8 mouse cellular contexts compared by ENCODE assay signal in the genomic region with DNA sequence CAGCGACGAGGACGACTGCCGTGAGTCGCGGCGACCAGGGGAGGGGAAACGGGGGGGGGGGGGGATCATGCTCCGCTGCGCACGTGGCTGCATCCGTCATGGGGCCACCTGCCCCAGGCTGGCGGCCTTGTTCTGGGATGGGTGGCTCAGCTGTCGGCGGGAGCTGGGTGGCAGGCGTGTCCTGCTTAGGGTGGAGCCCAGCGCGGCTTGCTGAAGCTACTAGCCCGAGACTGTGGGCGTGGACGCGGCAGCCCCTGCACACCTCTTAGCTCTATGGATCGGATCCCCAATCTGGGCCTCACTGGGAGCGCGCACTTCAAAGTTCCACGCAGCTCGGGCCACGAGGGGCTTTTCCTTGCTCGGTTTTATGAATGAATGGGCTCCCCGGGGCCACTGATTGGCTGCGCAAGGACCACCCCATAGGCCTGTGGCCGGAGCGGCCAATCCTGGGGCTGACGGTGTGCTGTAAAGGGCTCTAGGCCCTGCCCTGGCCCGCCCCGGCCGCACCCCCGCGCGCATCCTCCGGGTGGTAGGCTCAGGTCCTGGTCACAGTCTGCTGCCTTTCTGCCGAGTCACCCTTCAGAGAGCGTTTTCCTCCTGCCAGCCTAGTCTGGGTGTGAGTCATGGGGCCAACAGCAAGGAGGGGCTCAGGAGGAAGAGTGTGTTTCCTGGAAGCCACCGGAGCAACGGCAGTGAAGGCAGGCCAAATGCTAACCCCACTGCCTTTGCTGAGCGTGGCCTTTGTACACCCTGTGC. TPM values are rescaled to one million over a fixed set of nuclear protein-coding genes. Genes with fewer than 3 reads are reported as not detected.
A peak's percentile ranks its signal among the peaks of the same experiment; 100 is the strongest.
DNase-seq lines count a peak whose midpoint lies in the region; ATAC-seq lines count a peak whose summit lies in the region.

No protein-coding gene starts in this region.

- peak overlapping the region; percentile 78 for H3K4me3 ChIP-seq in intestine, embryonic 15.5 days (replicated peaks)
- H3K4me3 ChIP-seq in limb, embryonic 11.5 days (ENCODE audit: low read depth, low read length), result peak overlapping the region; percentile 68
- peak overlapping the region; percentile 65 for H3K4me3 ChIP-seq in midbrain, embryonic 12.5 days

- peak overlapping the region; percentile 64 for H3K9ac ChIP-seq in intestine, embryonic 15.5 days
- peak overlapping the region; percentile 43 for H3K9ac ChIP-seq in limb, embryonic 11.5 days (ENCODE audit: low read length)
- peak overlapping the region; percentile 95 for H3K9ac ChIP-seq in midbrain, embryonic 12.5 days (replicated peaks)

- peak; percentile 96 for ATAC-seq in intestine, embryonic 15.5 days
- ATAC-seq in limb, embryonic 11.5 days (ENCODE audit: insufficient number of reproducible peaks, low FRiP score, low TSS enrichment, low read depth), result peak; percentile 85
- peak; percentile 88 for ATAC-seq in midbrain, embryonic 12.5 days (ENCODE audit: low FRiP score, low read depth)

- H3K27me3 ChIP-seq in intestine, embryonic 15.5 days (replicated peaks), result 0 out of 2 replicates have a peak, but pooled peaks cover 2% of the 10 kb centered on the region
- H3K27me3 ChIP-seq in limb, embryonic 11.5 days (ENCODE audit: control insufficient read depth, insufficient read depth, low read length), result no peaks in the 10 kb centered on the region; the same call in 1 of the 2 replicates
- H3K27me3 ChIP-seq in midbrain, embryonic 12.5 days, result peaks cover 4% of the 10 kb centered on the region; the same call in 1 of the 2 replicates

- H3K4me1 ChIP-seq in intestine, embryonic 15.5 days (replicated peaks), result peaks cover 11% of the 10 kb centered on the region
- H3K4me1 ChIP-seq in limb, embryonic 11.5 days (ENCODE audit: control insufficient read depth, insufficient read depth, low read length), result peaks cover 17% of the 10 kb centered on the region
- H3K4me1 ChIP-seq in midbrain, embryonic 12.5 days, result peaks cover 47% of the 10 kb centered on the region

- under 1% methylated on average over 42 of the region's 46 CpGs for WGBS in intestine, embryonic 15.5 days
- under 1% methylated on average over 46 of the region's 46 CpGs for WGBS in limb, embryonic 11.5 days
- under 1% methylated on average over 40 of the region's 46 CpGs for WGBS in midbrain, embryonic 12.5 days

- H3K9me3 ChIP-seq in intestine, embryonic 15.5 days, result no peaks in the 10 kb centered on the region
- H3K9me3 ChIP-seq in limb, embryonic 11.5 days (ENCODE audit: control insufficient read depth, low read length), result no peaks in the 10 kb centered on the region
- H3K9me3 ChIP-seq in midbrain, embryonic 12.5 days, result no peaks in the 10 kb centered on the region

- peak; percentile 96 for DNase-seq in adrenal gland, adult 2 months
- peak; percentile 91 for DNase-seq in embryo, embryonic 10 days (ENCODE audit: low spot score)
- DNase-seq in gastrocnemius, postnatal 25 days, result peak; percentile 45
- peak; percentile 88 for DNase-seq in limb, embryonic 11.5 days (ENCODE audit: low spot score)
- DNase-seq in skeletal muscle tissue, adult 2 months (ENCODE audit: low read depth, low spot score), result peak; percentile 18
- DNase-seq in yolk sac, embryonic 10.5 days (ENCODE audit: low spot score), result peak; percentile 92

- H3K27ac ChIP-seq in intestine, embryonic 15.5 days, result peak overlapping the region; percentile 77
- H3K27ac ChIP-seq in limb, embryonic 11.5 days (replicated peaks; ENCODE audit: low read depth, low read length), result no peak overlapping the region
- peak overlapping the region; percentile 97 for H3K27ac ChIP-seq in midbrain, embryonic 12.5 days (replicated peaks)

- H3K4me2 ChIP-seq in intestine, embryonic 15.5 days (replicated peaks), result peak overlapping the region; percentile 100
- H3K4me2 ChIP-seq in limb, embryonic 11.5 days (ENCODE audit: low read depth, severe bottlenecking), result peak overlapping the region; percentile 100
- peak overlapping the region; percentile 94 for H3K4me2 ChIP-seq in midbrain, embryonic 12.5 days (replicated peaks)

- no peaks in the 10 kb centered on the region for H3K36me3 ChIP-seq in intestine, embryonic 15.5 days
- no peaks in the 10 kb centered on the region for H3K36me3 ChIP-seq in limb, embryonic 11.5 days (ENCODE audit: control insufficient read depth, insufficient read depth, low read length)
- H3K36me3 ChIP-seq in midbrain, embryonic 12.5 days, result peaks cover 16% of the 10 kb centered on the region; the same call in 1 of the 2 replicates

RNA-seq across cellular contexts. Expression of a gene that starts 1.5 kb away (rescaled TPM):
- 1 to 10 TPM; 9.5 to 9.8 TPM for total RNA-seq in adrenal gland, adult 2 months (2021)
- polyA plus RNA-seq in adrenal gland, adult 2 months (2012; rRNA removed), result 14.0 and 15.9 TPM in 2 replicates
- total RNA-seq in gastrocnemius, postnatal 25 days (2021), result under 1 TPM in 1 of 2 experiments, not detected in 1; 0.29 TPM
- polyA plus RNA-seq in intestine, embryonic 15.5 days (2015; fragmentation: Nextera tagmentation; extraction: Ambion mirVana), result 3.4 and 4.2 TPM in 2 replicates
- 5.0 and 8.9 TPM in 2 replicates for polyA plus RNA-seq in limb, embryonic 11.5 days (2014; fragmentation: Nextera tagmentation; extraction: Ambion mirVana)
- polyA plus RNA-seq in midbrain, embryonic 12.5 days (2016; fragmentation: Nextera tagmentation; extraction: Ambion mirVana), result 40.1 and 47.7 TPM in 2 replicates

Comparison
In these comparisons a context has a peak if more than half of its experiments do, and no peak if none do; other contexts are left out.
1. DNase-seq: peak in every context shown above with its lines; median percentile 96 in adrenal gland, adult 2 months; 92 in yolk sac, embryonic 10.5 days; 91 in embryo, embryonic 10 days; 88 in limb, embryonic 11.5 days; 45 in gastrocnemius, postnatal 25 days; 18 in skeletal muscle tissue, adult 2 months.
2. H3K9ac ChIP-seq: peak in every context shown above with its lines; median percentile 95 in midbrain, embryonic 12.5 days; 64 in intestine, embryonic 15.5 days; 43 in limb, embryonic 11.5 days.